Comparison of ENCODE assay signal across 21 mouse cellular contexts in genomic region chr2:150793320-150793719, GRCm38 (mm10).
"Had no signal": no experiment of that assay in that cellular context is flagged by ENCODE, and none has a peak within 500 bp of the region (broad histone marks: within the 10 kb centered on the region; RNA-seq: fewer than 3 reads in every experiment).

No protein-coding gene starts in this region.

- H3K9me3 ChIP-seq: liver, embryonic 15.5 days; lung, embryonic 15.5 days; megakaryocyte, embryonic 14.5 days; midbrain, embryonic 10.5 days; midbrain, embryonic 13.5 days; midbrain, embryonic 15.5 days had no signal

- H3K4me2 ChIP-seq: liver, embryonic 15.5 days; lung, embryonic 15.5 days; midbrain, embryonic 13.5 days; midbrain, embryonic 15.5 days had no signal

- H3K9ac ChIP-seq: liver, embryonic 15.5 days; liver, postnatal 0 days; lung, embryonic 15.5 days; midbrain, embryonic 13.5 days; midbrain, embryonic 15.5 days had no signal

- ATAC-seq: liver, postnatal 0 days; lung, postnatal 0 days; midbrain, embryonic 13.5 days; midbrain, embryonic 15.5 days had no signal

- DNase-seq: liver, postnatal 0 days; lung, adult 2 months; lung, postnatal 14 days; lung, postnatal 36 days; retina, postnatal 1 day; right cerebral cortex, adult 18-20 months; right cerebral cortex, postnatal 25 days; right cerebral cortex, postnatal 4 days; spleen, adult 18-20 months; thymus, adult 18-20 months; thymus, postnatal 25 days; thymus, postnatal 4 days had no signal

- H3K27me3 ChIP-seq: liver, embryonic 15.5 days; lung, embryonic 15.5 days; megakaryocyte, embryonic 14.5 days; midbrain, embryonic 13.5 days; midbrain, embryonic 15.5 days had no signal

- H3K4me3 ChIP-seq: liver, embryonic 15.5 days; lung, embryonic 15.5 days; megakaryocyte, embryonic 14.5 days; midbrain, embryonic 10.5 days; midbrain, embryonic 13.5 days; midbrain, embryonic 15.5 days; myocyte had no signal

- H3K27ac ChIP-seq: liver, embryonic 15.5 days; lung, embryonic 15.5 days; macrophage; midbrain, embryonic 10.5 days; midbrain, embryonic 13.5 days; midbrain, embryonic 15.5 days had no signal
